Mouse (Mus musculus) midbrain, embryonic 14.5 days (tissue): ENCODE measurements around the gene Hspb9. TPM values are rescaled to one million over a fixed set of nuclear protein-coding genes. Genes with fewer than 3 reads are reported as not detected.

Source experiments
- ATAC-seq: fragments of 200-750 bp; cut with Nextera tagmentation; 2 replicates; pipeline ENCODE4 v1.8.0; 2017; ENCODE audit warnings: moderate number of reproducible peaks, moderate library complexity; ENCODE audit not compliant: low FRiP score, low TSS enrichment
- DNase-seq: peaks from one replicate; pipeline ENCODE4 v3.0.0-alpha.2; 2015
- H3K27ac ChIP-seq: fragments of 300-500 bp; sonication (generic); replicated peaks from 2 replicates; pipeline ENCODE4 v1.5.1; 2014; ENCODE audit warnings: mild to moderate bottlenecking, low read depth, low read length, moderate library complexity
- H3K27me3 ChIP-seq: fragments of 300-500 bp; sonication (generic); 2 replicates; pipeline ENCODE4 v1.6.1; 2014; ENCODE audit warnings: low read length, control low read depth, mixed read lengths; ENCODE audit not compliant: control insufficient read depth, insufficient read depth
- H3K36me3 ChIP-seq: fragments of 300-500 bp; sonication (generic); 2 replicates; pipeline ENCODE4 v1.6.1; 2014; ENCODE audit warnings: low read length, control low read depth; ENCODE audit not compliant: control insufficient read depth, insufficient read depth
- H3K4me1 ChIP-seq: fragments of 300-500 bp; sonication (generic); 2 replicates; pipeline ENCODE4 v1.6.1; 2014; ENCODE audit warnings: mild to moderate bottlenecking, antibody characterized with exemption, low read length, control low read depth; ENCODE audit not compliant: control insufficient read depth, insufficient read depth
- H3K4me2 ChIP-seq: fragments of 300-500 bp; sonication (generic); 2 replicates; pipeline ENCODE4 v1.6.1; 2014; ENCODE audit warnings: mild to moderate bottlenecking, low read length, moderate library complexity
- H3K4me3 ChIP-seq: fragments of 300-500 bp; sonication (generic); replicated peaks from 2 replicates; pipeline ENCODE4 v1.5.1; 2014; ENCODE audit warnings: low read depth, low read length
- H3K9ac ChIP-seq: fragments of 300-500 bp; sonication (generic); replicated peaks from 2 replicates; pipeline ENCODE4 v1.6.1; 2014; ENCODE audit warnings: mild to moderate bottlenecking, low read length, moderate library complexity
- H3K9me3 ChIP-seq: fragments of 300-500 bp; sonication (generic); 2 replicates; pipeline ENCODE4 v1.6.1; 2016; ENCODE audit warnings: low read length, control low read depth, mixed read lengths; ENCODE audit not compliant: control insufficient read depth
- WGBS: fragments of 180-500 bp; shearing (Covaris S2); extraction: QIAGEN DNeasy Blood & Tissue Kit; methylation state at CpG from one replicate; pipeline ENCODE4 v1.1.7; 2014; 5-methylcytosine and 5-hydroxymethylcytosine counted together
- polyA plus RNA-seq: library from polyadenylated mRNA; unstranded; fragments of >200 nt; fragmentation: Nextera tagmentation; extraction: Ambion mirVana; gene quantifications from 2 replicates; pipeline ENCODE4 v1.2.1, GENCODE M21; 2014

Gene Hspb9
- polyA plus RNA-seq, 1 experiment from 2014 or later, result 0.70 TPM

- DNase-seq (no peak), ATAC-seq (no peak)
- Histone ChIP-seq H3K27me3 (no peaks in the 10 kb centered on the region), H3K4me1 (no peaks in the 10 kb centered on the region), H3K4me2 (no peak overlapping the region), H3K27ac (0 out of 2 replicates have a peak overlapping the region, but pooled peaks have one; percentile 26), H3K4me3 (no peak overlapping the region), H3K36me3 (peaks cover 40% of the 10 kb centered on the region), H3K9ac (no peak overlapping the region), H3K9me3 (no peaks in the 10 kb centered on the region)
- WGBS, result 82% methylated on average over 5 of the region's 5 CpGs
Observed at GRCm38 (mm10) chr11:100720345-100720744, 6.7 kb downstream of the Hspb9 start.

DNA sequence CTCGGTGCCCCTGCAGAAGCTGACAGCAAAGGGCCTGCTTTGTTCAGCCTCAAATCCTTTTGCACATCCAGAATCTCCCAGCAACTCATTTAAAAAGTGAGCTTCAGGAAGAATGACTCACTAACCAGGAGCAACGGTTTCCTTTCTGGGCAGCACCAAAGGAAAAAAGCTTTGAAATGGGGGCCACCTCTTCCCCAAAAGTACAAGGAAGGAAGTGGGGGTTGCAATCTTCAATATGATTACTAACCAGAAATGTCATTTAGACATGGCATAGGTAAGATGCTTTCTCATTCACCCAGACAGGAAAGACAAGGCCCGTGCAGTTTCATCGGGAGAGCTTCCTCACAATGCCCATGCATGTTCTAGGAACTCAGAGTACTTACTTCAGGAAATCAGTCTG lies 7.6 kb downstream of the Hspb9 start:
- H3K4me1 ChIP-seq, result no peaks in the 10 kb centered on the region
- no peak overlapping the region for H3K4me2 ChIP-seq
- DNase-seq, result no peak
- peaks cover 31% of the 10 kb centered on the region for H3K36me3 ChIP-seq
- no peak overlapping the region for H3K9ac ChIP-seq
- 53% methylated on average over 4 of the region's 4 CpGs for WGBS
- ATAC-seq, result no peak
- no peaks in the 10 kb centered on the region for H3K27me3 ChIP-seq
- no peak overlapping the region for H3K4me3 ChIP-seq
- no peaks in the 10 kb centered on the region for H3K9me3 ChIP-seq
- H3K27ac ChIP-seq, result no peak overlapping the region

- 71% methylated on average over 8 of the region's 8 CpGs for WGBS
- DNase-seq, result no peak
- H3K36me3 ChIP-seq, result peaks cover 24% of the 10 kb centered on the region
- H3K4me1 ChIP-seq, result no peaks in the 10 kb centered on the region
- no peaks in the 10 kb centered on the region for H3K27me3 ChIP-seq
- no peaks in the 10 kb centered on the region for H3K9me3 ChIP-seq
- no peak for ATAC-seq
- H3K27ac ChIP-seq, result no peak overlapping the region
- no peak overlapping the region for H3K4me3 ChIP-seq
- no peak overlapping the region for H3K9ac ChIP-seq
- no peak overlapping the region for H3K4me2 ChIP-seq
Observed at GRCm38 (mm10) chr11:100721776-100722492, 8.3 kb downstream of the Hspb9 start.

- ATAC-seq (no peak), DNase-seq (no peak)
- Histone ChIP-seq H3K27ac (no peak overlapping the region), H3K9ac (no peak overlapping the region), H3K36me3 (peaks cover 18% of the 10 kb centered on the region), H3K4me1 (no peaks in the 10 kb centered on the region), H3K9me3 (no peaks in the 10 kb centered on the region), H3K27me3 (no peaks in the 10 kb centered on the region), H3K4me2 (no peak overlapping the region), H3K4me3 (no peak overlapping the region)
- 62% methylated on average over 2 of the region's 2 CpGs for WGBS
Observed at GRCm38 (mm10) chr11:100722493-100723028, 8.9 kb downstream of the Hspb9 start.

DNA sequence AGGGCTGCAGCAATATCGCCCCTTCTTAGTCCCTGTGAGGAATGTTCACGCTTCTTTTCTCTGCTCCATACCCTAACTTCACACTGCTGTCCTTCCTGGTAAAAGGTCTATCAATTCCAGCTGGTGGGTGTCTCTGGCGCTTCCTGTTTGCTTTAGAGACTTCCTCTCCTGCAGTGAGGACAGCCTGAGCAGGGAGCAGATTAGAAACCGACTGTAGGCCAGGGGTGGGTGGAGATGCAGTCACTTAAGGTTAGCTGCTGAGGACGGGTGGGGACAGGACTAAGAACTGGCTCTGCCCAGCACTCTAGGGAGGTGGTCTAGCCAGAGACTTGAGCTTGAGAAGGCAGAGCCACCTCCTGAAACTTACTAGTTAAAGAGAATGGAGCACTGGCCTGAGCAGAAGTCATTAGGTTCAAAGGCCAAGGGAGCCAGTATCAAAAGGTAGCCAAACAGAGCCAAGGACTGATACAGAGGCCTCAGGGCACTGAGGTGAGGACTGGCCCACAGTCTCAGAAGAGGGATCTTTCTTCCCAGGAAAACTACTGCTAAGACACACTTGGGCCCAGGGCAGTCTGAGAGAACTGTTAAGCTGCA lies 11.4 kb downstream of the Hspb9 start:
- H3K27ac ChIP-seq, result no peak overlapping the region
- H3K27me3 ChIP-seq, result no peaks in the 10 kb centered on the region
- ATAC-seq, result no peak
- no peaks in the 10 kb centered on the region for H3K4me1 ChIP-seq
- no peak overlapping the region for H3K4me3 ChIP-seq
- WGBS, result 65% methylated on average over 5 of the region's 5 CpGs
- H3K4me2 ChIP-seq, result no peak overlapping the region
- no peaks in the 10 kb centered on the region for H3K9me3 ChIP-seq
- DNase-seq, result no peak
- peaks cover 14% of the 10 kb centered on the region for H3K36me3 ChIP-seq
- no peak overlapping the region for H3K9ac ChIP-seq

GRCm38 (mm10) chr11:100727201-100727600 lies 13.6 kb downstream of the Hspb9 start:
- 98% methylated on average over 3 of the region's 3 CpGs for WGBS
- H3K9me3 ChIP-seq, result no peaks in the 10 kb centered on the region
- no peak overlapping the region for H3K9ac ChIP-seq
- no peak overlapping the region for H3K4me2 ChIP-seq
- no peak overlapping the region for H3K27ac ChIP-seq
- ATAC-seq (no peak), DNase-seq (no peak)
- H3K4me1 ChIP-seq, result no peaks in the 10 kb centered on the region
- H3K4me3 ChIP-seq, result no peak overlapping the region
- H3K27me3 ChIP-seq, result no peaks in the 10 kb centered on the region
- H3K36me3 ChIP-seq, result peaks cover 15% of the 10 kb centered on the region

DNA sequence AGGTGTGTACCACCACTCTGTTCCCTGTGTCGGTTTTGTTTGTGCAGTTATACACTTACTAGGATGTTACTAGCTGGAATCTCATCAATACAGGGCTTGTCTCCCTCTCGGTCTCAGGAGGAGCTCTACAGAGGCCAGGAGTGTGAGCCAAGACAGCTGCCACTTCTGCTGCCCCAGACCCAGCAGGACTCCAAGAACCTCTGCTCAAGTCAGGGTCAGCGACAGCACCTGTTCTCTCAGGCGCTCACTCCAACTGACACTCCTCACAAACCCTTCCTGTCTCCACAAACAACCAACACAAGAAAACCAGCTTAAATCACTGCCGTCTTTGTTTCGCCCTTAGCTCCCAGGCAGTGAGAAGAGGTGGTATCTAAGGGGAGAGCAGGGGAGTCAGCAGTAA lies 15.0 kb downstream of the Hspb9 start:
- Histone ChIP-seq H3K4me2 (no peak overlapping the region), H3K4me3 (no peak overlapping the region), H3K27me3 (no peaks in the 10 kb centered on the region), H3K9me3 (no peaks in the 10 kb centered on the region), H3K9ac (no peak overlapping the region), H3K36me3 (peaks cover 24% of the 10 kb centered on the region), H3K4me1 (no peaks in the 10 kb centered on the region), H3K27ac (no peak overlapping the region)
- DNase-seq, result no peak
- 91% methylated on average over 6 of the region's 6 CpGs for WGBS
- no peak for ATAC-seq

DNA sequence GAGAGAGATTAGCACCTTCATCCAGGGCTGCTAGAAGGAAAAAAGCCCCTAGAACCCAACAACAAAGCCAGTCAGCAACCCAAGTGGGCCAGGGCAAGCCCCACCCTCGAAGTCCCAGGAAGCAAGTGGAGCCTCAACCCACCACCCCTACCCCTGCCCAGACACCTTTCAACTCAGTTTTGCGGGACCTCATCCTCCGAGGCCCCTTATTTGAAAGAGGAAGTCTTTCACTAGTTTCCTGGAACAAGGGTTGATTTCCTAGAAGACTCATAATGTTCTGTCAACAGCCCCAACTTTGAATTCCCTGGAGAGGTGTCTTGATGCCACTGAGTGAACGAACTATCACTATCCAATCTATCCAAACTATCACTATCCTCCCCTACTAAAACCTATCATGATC lies 16.3 kb downstream of the Hspb9 start:
- Histone ChIP-seq H3K9ac (no peak overlapping the region), H3K4me3 (no peak overlapping the region), H3K4me2 (no peak overlapping the region), H3K36me3 (peaks cover 24% of the 10 kb centered on the region), H3K27ac (no peak overlapping the region), H3K9me3 (no peaks in the 10 kb centered on the region), H3K4me1 (no peaks in the 10 kb centered on the region), H3K27me3 (no peaks in the 10 kb centered on the region)
- 94% methylated on average over 4 of the region's 4 CpGs for WGBS
- ATAC-seq (no peak), DNase-seq (no peak)
